Mouse (Mus musculus): ENCODE data around the gene Stpg4. TPM values are rescaled to one million over a fixed set of nuclear protein-coding genes. Genes with fewer than 3 reads are reported as not detected.

The Stpg4 gene
- not detected in 2 replicates for polyA plus RNA-seq (2012; rRNA removed)

GRCm38 (mm10) chr17:87427511-87427910 is at the start of gene Stpg4:
Gene Stpg4 (minus strand): TSS chr17:87427741.

GRCm38 (mm10) chr17:87446767-87447611 is 19.4 kb upstream of the Stpg4 start, which contains the start of gene Calm2:
Gene Calm2 (minus strand): TSS chr17:87446935.

Other genes with a start within 250 kb of the Stpg4 start
- gene Mcfd2, start 161.8 kb downstream of the Stpg4 start, polyA plus RNA-seq (2012; rRNA removed): 28.9 and 32.6 TPM in 2 replicates
- 6.3 and 8.0 TPM in 2 replicates for gene Ttc7, start 144.9 kb downstream of the Stpg4 start, polyA plus RNA-seq (2012; rRNA removed)
- gene Calm2, start 19.2 kb upstream of the Stpg4 start, polyA plus RNA-seq (2012; rRNA removed): 245 and 247 TPM in 2 replicates
- 0.38 and 0.86 TPM in 2 replicates for gene Epcam, start 208.2 kb upstream of the Stpg4 start, polyA plus RNA-seq (2012; rRNA removed)
- gene Msh2, start 244.6 kb upstream of the Stpg4 start, polyA plus RNA-seq (2012; rRNA removed): 15.6 and 16.1 TPM in 2 replicates

Measured in liver, embryonic 14 days (tissue).